Mouse (Mus musculus): Measurements from ENCODE around the gene Slc25a18. TPM values are rescaled to one million over a fixed set of nuclear protein-coding genes. Genes with fewer than 3 reads are reported as not detected.
A peak's percentile ranks its signal among the peaks of the same experiment; 100 is the strongest.

The Slc25a18 gene
- polyA plus RNA-seq, 2 experiments: 0.08 to 0.09 TPM

- Histone ChIP-seq H3K4me1 (replicated peaks; ENCODE audit: control insufficient read depth in 2 of 2, insufficient read depth in 2 of 2, low read length in 1 of 2) (peaks cover 13 to 27% of the 10 kb centered on the region in 2 experiments), H3K4me3 (ENCODE audit: insufficient read depth in 1 of 2, low read depth in 2 of 2, low read length in 2 of 2) (peak overlapping the region; percentile 60 to 95), H3K27me3 (ENCODE audit: control insufficient read depth, insufficient read depth, low read length) (no peaks in the 10 kb centered on the region), H3K36me3 (replicated peaks; ENCODE audit: control insufficient read depth, insufficient read depth, low read depth) (peaks cover 32% of the 10 kb centered on the region), H3K27ac (peak overlapping the region; percentile 21), H3K9ac (replicated peaks) (peak overlapping the region; percentile 94), H3K4me2 (ENCODE audit: low read depth) (peak overlapping the region; percentile 90), H3K9me3 (ENCODE audit: control insufficient read depth, low read length) (no peaks in the 10 kb centered on the region)
- DNase-seq (ENCODE audit: low read depth in 3 of 3, low spot score in 3 of 3) (no peak), ATAC-seq (ENCODE audit: insufficient read depth) (no peak)
- WGBS (ENCODE audit: insufficient replicate concordance): 44% methylated on average over 5 of the region's 5 CpGs
- no peak for TF ChIP-seq EP300 (IDR thresholded peaks at IDR 0.05; ENCODE audit: low read depth)
- no peak for TF ChIP-seq CTCF (IDR thresholded peaks at IDR 0.05; ENCODE audit: low read depth)
Measured at GRCm38 (mm10) chr6:120820144-120820543, 46.8 kb downstream of the Slc25a18 start.

- ATAC-seq (ENCODE audit: insufficient read depth) (peak; percentile 46), DNase-seq (ENCODE audit: low read depth in 3 of 3, low spot score in 3 of 3) (no peak)
- TF ChIP-seq CTCF (IDR thresholded peaks at IDR 0.05; ENCODE audit: low read depth): no peak
- peak; percentile 25; the same call in 1 of the 2 replicates for TF ChIP-seq EP300 (IDR thresholded peaks at IDR 0.05; ENCODE audit: low read depth)
- peaks cover 13 to 27% of the 10 kb centered on the region in 2 experiments for H3K4me1 ChIP-seq (replicated peaks; ENCODE audit: control insufficient read depth in 2 of 2, insufficient read depth in 2 of 2, low read length in 1 of 2)
- H3K9ac ChIP-seq (replicated peaks): peak overlapping the region; percentile 94
- 58% methylated on average over 1 of the region's 1 CpGs for WGBS (ENCODE audit: insufficient replicate concordance)
- H3K27me3 ChIP-seq (ENCODE audit: control insufficient read depth, insufficient read depth, low read length): no peaks in the 10 kb centered on the region
- peak overlapping the region; percentile 74 for H3K27ac ChIP-seq
- H3K4me3 ChIP-seq (ENCODE audit: insufficient read depth in 1 of 2, low read depth in 2 of 2, low read length in 2 of 2): peak overlapping the region; percentile 86 to 95
- no peaks in the 10 kb centered on the region for H3K9me3 ChIP-seq (ENCODE audit: control insufficient read depth, low read length)
- peak overlapping the region; percentile 90 for H3K4me2 ChIP-seq (ENCODE audit: low read depth)
- peaks cover 32% of the 10 kb centered on the region for H3K36me3 ChIP-seq (replicated peaks; ENCODE audit: control insufficient read depth, insufficient read depth, low read depth)
Measured at GRCm38 (mm10) chr6:120820941-120821340, 47.6 kb downstream of the Slc25a18 start.

GRCm38 (mm10) chr6:120821715-120822114 lies 48.3 kb downstream of the Slc25a18 start:
- H3K4me1 ChIP-seq (replicated peaks; ENCODE audit: control insufficient read depth in 2 of 2, insufficient read depth in 2 of 2, low read length in 1 of 2): peaks cover 13 to 27% of the 10 kb centered on the region in 2 experiments
- peak overlapping the region; percentile 94 for H3K9ac ChIP-seq (replicated peaks)
- H3K36me3 ChIP-seq (replicated peaks; ENCODE audit: control insufficient read depth, insufficient read depth, low read depth): peaks cover 32% of the 10 kb centered on the region
- no peak for DNase-seq (ENCODE audit: low read depth in 3 of 3, low spot score in 3 of 3)
- H3K9me3 ChIP-seq (ENCODE audit: control insufficient read depth, low read length): no peaks in the 10 kb centered on the region
- peak overlapping the region; percentile 86 to 95 for H3K4me3 ChIP-seq (ENCODE audit: insufficient read depth in 1 of 2, low read depth in 2 of 2, low read length in 2 of 2)
- ATAC-seq (ENCODE audit: insufficient read depth): no peak
- TF ChIP-seq EP300 (IDR thresholded peaks at IDR 0.05; ENCODE audit: low read depth) (no peak), CTCF (IDR thresholded peaks at IDR 0.05; ENCODE audit: low read depth) (no peak)
- 26% methylated on average over 5 of the region's 5 CpGs for WGBS (ENCODE audit: insufficient replicate concordance)
- H3K4me2 ChIP-seq (ENCODE audit: low read depth): peak overlapping the region; percentile 90
- peak overlapping the region; percentile 74 for H3K27ac ChIP-seq
- no peaks in the 10 kb centered on the region for H3K27me3 ChIP-seq (ENCODE audit: control insufficient read depth, insufficient read depth, low read length)

- peak within 1 kb of the TSS; percentile 90 for H3K4me2 ChIP-seq (ENCODE audit: low read depth)
- ATAC-seq (ENCODE audit: insufficient read depth): peak; percentile 93
- WGBS (ENCODE audit: insufficient replicate concordance): 0% methylated on average over 41 of the region's 41 CpGs
- no peaks in the 10 kb centered on the region for H3K27me3 ChIP-seq (ENCODE audit: control insufficient read depth, insufficient read depth, low read length)
- H3K9me3 ChIP-seq (ENCODE audit: control insufficient read depth, low read length): no peaks in the 10 kb centered on the region
- peaks cover 28% of the 10 kb centered on the region for H3K36me3 ChIP-seq (replicated peaks; ENCODE audit: control insufficient read depth, insufficient read depth, low read depth)
- H3K4me3 ChIP-seq (ENCODE audit: insufficient read depth in 1 of 2, low read depth in 2 of 2, low read length in 2 of 2): peak within 1 kb of the TSS; percentile 86 to 95
- DNase-seq (ENCODE audit: low read depth in 3 of 3, low spot score in 3 of 3): peak; percentile 94 to 96 (median 94)
- H3K27ac ChIP-seq: peak within 1 kb of the TSS; percentile 89
- H3K4me1 ChIP-seq (replicated peaks; ENCODE audit: control insufficient read depth in 2 of 2, insufficient read depth in 2 of 2, low read length in 1 of 2): peaks cover 13 to 27% of the 10 kb centered on the region in 2 experiments
- TF ChIP-seq CTCF (IDR thresholded peaks at IDR 0.05; ENCODE audit: low read depth) (no peak), EP300 (IDR thresholded peaks at IDR 0.05; ENCODE audit: low read depth) (no peak)
- H3K9ac ChIP-seq (replicated peaks): peak within 1 kb of the TSS; percentile 94
Measured at GRCm38 (mm10) chr6:120822307-120822928, 49.0 kb downstream of the Slc25a18 start, which contains the start of gene Atp6v1e1. TSS of gene Atp6v1e1 (minus strand) at chr6:120822793.

GRCm38 (mm10) chr6:120822937-120823614 lies 49.7 kb downstream of the Slc25a18 start:
- H3K27me3 ChIP-seq (ENCODE audit: control insufficient read depth, insufficient read depth, low read length): no peaks in the 10 kb centered on the region
- H3K4me2 ChIP-seq (ENCODE audit: low read depth): peak overlapping the region; percentile 65
- H3K27ac ChIP-seq: peak overlapping the region; percentile 89
- no peaks in the 10 kb centered on the region for H3K9me3 ChIP-seq (ENCODE audit: control insufficient read depth, low read length)
- TF ChIP-seq CTCF (IDR thresholded peaks at IDR 0.05; ENCODE audit: low read depth) (peak; percentile 34), EP300 (IDR thresholded peaks at IDR 0.05; ENCODE audit: low read depth) (no peak)
- peaks cover 22% of the 10 kb centered on the region for H3K36me3 ChIP-seq (replicated peaks; ENCODE audit: control insufficient read depth, insufficient read depth, low read depth)
- peaks cover 13 to 29% of the 10 kb centered on the region in 2 experiments for H3K4me1 ChIP-seq (replicated peaks; ENCODE audit: control insufficient read depth in 2 of 2, insufficient read depth in 2 of 2, low read length in 1 of 2)
- H3K4me3 ChIP-seq (ENCODE audit: insufficient read depth in 1 of 2, low read depth in 2 of 2, low read length in 2 of 2): peak overlapping the region in 1 of 2 experiments; percentile 95; a peak in 3 of 4 replicates
- no peak for ATAC-seq (ENCODE audit: insufficient read depth)
- peak overlapping the region; percentile 66 for H3K9ac ChIP-seq (replicated peaks)
- WGBS (ENCODE audit: insufficient replicate concordance): 51% methylated on average over 10 of the region's 10 CpGs
- DNase-seq (ENCODE audit: low read depth in 3 of 3, low spot score in 3 of 3): no peak
